Mouse (Mus musculus) activated CD4-positive, CD25-positive, alpha-beta regulatory T cell, adult 4 months (primary cell): ENCODE measurements around the gene Srm. TPM values are rescaled to one million over a fixed set of nuclear protein-coding genes. Genes with fewer than 3 reads are reported as not detected.

Experiments used
- ATAC-seq: one replicate; pipeline ENCODE4 v1.8.0; 2017
- polyA plus RNA-seq, 2 experiments: library from polyadenylated mRNA; unstranded; fragments of 100-300 nt; shearing (Covaris generic); gene quantifications; one replicate each; pipeline ENCODE4 v1.2.1; 2017

Gene Srm
- polyA plus RNA-seq = 1 to 10 TPM; 7.9 to 9.9 TPM

- ATAC-seq = peak; percentile 100
These were observed at the start of gene Srm for GRCm38 (mm10) chr4:148591171-148591630. Gene Srm (plus strand): TSS chr4:148591503.

- no peak for ATAC-seq
These were observed 42.2 kb upstream of the Srm start for GRCm38 (mm10) chr4:148549106-148549505.

DNA sequence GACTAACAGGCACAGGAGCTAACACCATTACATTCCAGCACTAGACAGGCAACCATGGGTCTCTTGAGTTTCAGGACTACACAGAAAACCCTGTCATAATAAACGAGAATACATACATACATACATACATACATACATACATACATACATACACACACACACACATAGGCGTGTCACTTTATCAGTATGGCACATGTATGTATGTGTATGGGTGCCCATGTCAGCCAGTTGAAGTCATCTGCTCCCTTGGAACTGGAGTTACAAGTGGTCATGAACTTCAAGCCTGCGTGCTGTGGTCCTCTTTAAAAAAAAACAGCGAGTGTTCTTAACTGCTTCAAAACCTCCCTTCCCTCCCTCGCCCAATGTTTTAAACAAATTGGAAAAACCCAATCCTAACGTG is 33.5 kb upstream of the Srm start:
- no peak for ATAC-seq

GRCm38 (mm10) chr4:148558297-148559000 is 32.9 kb upstream of the Srm start, which contains the start of gene Exosc10:
Gene Exosc10 (plus strand): TSS chr4:148558429.
- peak; percentile 87 for ATAC-seq

DNA sequence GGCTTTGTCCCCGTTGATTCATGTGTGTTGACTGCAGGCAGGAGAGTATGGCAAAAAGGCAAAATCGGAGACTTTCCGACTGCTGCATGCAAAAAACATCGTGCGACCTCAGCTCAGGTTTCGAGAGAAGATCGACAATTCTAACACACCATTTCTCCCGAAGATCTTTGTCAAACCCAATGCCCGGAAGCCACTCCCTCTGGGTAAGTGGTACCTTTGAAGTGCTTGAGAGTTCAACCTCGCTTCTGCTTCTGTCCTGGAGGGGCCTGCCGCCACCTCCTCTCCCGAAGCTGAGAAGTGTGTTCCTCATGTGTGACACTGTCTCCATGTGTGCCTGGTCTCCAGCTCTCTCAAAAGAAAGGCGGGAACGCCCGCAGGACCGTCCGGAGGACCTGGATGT is 28.6 kb upstream of the Srm start:
- no peak for ATAC-seq

DNA sequence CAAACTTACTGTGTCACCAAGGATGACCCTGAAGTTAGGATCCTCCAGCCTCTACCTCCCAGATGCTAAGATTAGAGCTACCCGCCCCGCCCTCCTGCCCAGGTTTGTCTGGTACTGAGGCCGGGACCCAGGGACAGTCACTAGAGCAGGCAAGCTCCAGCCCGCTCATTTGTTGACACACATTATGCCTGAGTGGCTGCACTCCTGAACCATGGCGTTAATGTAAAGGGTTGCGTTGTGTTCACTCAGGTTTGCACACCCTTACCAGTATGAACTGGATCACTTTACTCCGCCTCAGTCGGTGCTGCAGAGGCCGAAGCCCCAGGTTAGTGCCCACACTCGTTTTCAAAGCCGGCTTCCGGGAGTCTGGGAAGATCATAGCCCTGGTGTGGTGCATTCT is 27.7 kb upstream of the Srm start:
- no peak for ATAC-seq

DNA sequence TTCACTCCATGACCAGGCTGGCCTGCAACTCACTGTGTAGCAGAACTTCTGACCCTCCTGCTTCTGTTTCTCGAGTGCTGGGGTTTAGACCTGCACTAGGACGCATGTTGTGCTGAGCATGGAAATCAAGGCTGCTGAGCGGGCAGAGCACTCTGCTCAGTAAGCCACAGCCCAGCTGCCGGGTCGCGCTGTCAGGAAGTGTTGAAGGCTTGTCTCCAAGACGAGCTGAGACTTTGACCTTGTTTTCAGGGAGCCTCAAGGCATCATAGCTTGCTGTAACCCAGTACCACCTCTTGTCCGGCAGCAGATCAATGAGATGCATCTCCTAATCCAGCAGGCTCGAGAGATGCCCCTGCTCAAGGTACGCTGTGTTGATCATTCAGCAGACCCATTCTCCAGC is 21.2 kb upstream of the Srm start:
- ATAC-seq = no peak

- ATAC-seq = no peak
These were observed 20.5 kb upstream of the Srm start for GRCm38 (mm10) chr4:148570693-148571295.

DNA sequence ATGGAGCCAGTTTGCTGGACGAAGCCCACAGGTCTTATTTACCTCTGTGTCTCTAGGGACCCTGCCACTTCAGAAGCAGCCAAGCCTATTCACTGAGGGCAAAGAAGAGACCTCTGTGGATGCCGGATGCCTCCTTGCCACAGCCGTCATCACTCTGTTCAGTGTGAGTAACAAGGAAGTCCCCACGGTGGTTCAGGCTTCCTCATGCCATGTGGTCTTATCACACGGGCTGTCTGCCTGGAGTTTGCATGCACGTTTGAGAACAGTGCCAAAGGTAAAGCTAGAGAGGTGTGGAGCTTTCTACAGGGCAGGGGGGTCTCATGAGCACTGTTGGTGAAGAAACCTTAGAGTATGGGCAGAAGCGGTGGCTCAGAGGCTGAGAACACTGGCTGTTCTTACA is 18.1 kb upstream of the Srm start:
- ATAC-seq = no peak

GRCm38 (mm10) chr4:148580765-148581164 is 10.5 kb upstream of the Srm start:
- ATAC-seq = no peak

DNA sequence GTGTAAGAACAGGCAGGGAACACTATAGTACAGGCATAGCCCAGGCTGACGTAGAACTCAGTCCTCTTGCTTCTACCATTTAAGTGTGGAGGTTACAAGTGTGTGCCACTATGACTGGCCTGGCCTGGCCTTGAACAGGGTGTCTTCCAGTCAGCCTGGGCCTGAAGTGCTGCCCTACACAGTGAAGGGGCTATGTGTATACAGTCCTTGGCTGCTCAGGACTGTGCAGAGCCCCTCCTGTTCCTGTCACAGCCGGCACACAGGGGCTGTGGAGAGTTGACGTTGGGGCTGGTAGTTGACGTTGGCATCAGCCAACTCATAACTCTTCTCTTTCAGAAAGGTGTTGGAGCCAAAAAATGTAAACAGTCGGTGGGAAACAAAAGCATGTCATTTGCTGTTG is 9.9 kb upstream of the Srm start:
- no peak for ATAC-seq

GRCm38 (mm10) chr4:148583257-148583656 is 8.0 kb upstream of the Srm start:
- no peak for ATAC-seq

DNA sequence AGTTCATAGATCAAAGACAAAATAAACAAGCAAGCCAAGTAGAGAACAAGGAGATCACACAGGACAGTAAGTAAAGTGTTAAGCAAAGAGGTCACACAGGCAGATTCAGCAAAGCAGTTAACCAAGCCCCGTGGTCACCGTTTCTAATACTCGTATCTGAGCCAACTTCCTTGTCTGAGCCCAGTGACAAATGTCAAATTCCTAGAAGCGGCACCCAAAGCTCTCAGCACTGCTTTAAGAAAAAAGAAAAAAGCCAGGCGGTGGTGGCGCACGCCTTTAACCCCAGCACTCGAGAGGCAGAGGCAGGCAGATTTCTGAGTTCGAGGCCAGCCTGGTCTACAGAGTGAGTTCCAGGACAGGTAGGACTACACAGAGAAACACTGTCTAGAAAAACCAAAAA is 4.7 kb upstream of the Srm start:
- ATAC-seq = no peak

- ATAC-seq = no peak
These were observed 2.5 kb upstream of the Srm start for GRCm38 (mm10) chr4:148588793-148589192.

- no peak for ATAC-seq
These were observed 1.7 kb upstream of the Srm start for GRCm38 (mm10) chr4:148589565-148589964.

GRCm38 (mm10) chr4:148590421-148591170 is 707 bp upstream of the Srm start:
- ATAC-seq = peak; percentile 1

DNA sequence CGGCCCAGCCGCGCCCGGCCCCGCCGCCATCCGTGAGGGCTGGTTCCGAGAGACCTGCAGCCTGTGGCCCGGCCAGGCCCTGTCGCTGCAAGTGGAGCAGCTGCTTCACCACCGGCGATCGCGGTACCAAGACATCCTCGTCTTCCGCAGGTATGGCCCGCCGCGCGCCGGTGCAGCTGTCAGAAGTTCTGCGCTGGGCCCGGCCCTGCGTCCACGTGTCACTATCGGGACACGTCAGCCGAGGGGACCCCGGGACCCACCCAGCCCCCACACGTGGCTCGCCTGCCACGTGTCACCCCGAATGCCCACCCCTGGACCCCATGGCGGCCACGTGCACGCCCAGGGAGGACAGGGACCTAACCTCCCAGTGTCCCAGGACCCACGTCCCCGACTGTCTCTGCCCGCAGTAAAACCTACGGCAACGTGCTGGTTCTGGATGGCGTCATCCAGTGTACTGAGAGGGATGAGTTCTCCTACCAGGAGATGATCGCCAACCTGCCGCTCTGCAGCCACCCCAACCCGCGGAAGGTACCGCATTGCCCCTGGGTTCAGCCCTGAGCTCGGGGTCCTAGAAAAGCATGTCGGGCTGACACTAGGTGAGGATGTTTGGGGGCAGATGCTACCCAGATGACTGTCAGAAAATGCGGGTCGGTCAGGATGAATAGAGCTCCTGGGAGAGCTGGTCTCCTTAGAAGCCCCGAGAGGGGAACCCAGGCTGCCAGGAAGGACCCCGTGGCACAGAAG is 506 bp downstream of the Srm start:
- no peak for ATAC-seq

DNA sequence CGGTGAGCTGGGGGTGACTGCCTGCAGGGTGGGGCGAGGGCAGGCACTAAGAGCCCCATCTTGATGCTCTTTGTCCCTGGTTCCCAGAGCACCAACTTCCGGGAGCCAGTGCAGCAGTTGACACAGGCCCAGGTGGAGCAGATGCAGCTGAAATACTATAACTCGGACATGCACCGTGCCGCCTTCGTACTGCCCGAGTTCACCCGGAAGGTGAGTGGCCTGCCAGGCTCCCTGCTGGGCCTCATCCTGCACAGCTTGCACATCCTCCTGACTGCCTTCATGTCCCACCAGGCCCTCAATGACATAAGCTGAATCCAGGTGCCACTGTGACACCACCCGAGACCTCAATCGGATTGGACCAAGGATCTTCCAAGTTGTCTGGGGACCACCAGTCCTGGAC is 2.7 kb downstream of the Srm start:
- no peak for ATAC-seq

DNA sequence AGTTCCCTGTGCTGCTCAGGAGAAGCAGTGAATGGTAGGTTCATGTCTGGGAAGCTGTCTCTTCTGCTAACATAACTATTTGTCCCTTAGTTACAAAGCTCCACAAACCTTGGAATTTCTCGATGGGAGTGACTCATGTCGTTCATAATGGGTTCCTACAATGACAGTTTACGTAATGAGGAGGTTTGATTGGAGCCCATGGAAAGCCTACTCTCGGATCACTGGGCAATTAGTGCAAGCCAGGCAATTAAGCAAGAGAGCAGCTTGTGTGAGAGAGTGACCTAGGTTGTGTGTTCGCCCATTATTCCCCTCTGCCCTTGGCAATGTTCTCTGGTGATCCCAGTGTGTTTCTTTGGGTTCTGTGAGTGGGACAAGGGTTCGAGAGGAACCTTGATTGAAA is 4.6 kb downstream of the Srm start:
- ATAC-seq = no peak

DNA sequence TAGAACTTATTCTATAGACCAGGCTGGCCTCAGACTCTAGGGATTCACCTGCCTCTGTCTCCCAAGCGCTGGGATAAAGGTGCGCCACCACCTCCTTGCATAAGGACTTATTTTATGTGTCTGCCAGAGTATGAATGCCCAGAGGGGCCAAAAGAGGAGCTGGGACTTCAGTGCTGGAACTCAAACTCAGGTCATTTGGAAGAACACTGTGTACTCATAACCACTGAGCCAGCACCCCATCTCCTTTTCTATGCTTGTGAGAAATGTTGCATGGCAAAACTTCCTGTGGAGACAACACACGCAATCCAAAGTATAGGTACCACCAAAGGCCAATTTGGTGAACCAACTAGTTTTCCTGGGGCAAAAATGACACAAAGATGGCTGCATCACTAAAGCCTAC is 5.4 kb downstream of the Srm start:
- no peak for ATAC-seq

DNA sequence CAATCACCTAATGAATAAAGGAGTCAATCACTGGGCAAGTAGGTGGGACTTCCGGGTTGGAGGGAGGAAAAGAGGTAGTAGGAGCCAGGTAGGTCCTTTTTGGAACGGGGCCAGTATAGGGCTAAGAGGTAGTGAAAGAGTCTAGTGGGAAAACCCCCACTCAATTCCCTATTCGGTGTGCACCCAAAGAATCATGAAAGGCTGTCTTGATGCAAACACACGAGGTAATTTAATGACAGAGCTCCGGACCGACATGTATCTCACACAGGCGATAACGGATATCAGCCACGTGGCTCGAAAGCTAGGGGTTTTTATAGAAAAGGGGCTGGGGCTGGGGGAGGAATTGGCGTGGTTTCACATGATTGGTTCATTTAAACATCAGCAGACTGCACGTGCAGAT is 7.5 kb downstream of the Srm start:
- no peak for ATAC-seq

DNA sequence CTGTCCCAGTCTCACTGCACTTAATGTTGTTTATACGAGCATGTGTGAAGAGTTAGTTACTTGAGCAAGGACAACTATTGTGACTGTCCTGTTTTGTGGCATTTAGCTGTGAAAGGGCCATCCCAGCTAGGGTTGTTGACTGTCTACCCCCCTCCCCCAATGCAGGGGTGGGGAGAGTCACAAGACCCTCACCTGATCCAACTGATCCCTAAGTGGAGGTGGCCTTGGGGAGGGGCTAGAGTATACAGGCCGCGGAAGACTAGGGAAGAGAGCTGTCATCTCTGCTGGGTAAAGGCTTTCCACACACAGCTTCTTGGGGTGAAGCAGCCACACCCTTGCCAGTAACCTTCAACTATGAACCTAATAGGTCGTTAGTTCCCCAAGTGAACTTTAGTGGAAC is 9.0 kb downstream of the Srm start:
- no peak for ATAC-seq

DNA sequence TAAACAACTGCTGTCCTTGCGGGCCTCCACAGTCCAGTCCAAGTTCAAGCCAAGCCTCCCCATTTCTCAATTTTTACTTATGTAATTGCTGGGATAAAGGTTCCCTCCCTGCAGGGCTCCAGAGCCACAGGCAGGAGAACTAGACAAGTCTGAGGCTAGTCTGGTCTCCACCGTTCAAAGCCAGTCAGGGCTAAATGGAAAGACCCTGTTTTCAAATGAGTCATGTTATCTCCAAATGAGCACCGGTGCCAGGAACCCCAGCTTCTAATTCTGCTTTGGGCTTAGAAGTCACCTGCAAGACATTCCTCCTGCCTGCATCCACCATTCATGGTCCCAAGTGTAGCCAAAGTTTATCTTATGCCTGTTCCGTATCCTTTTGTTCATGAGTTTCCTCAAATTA is 10.6 kb downstream of the Srm start:
- ATAC-seq = no peak
